Mouse (Mus musculus) MEL (cell line): Measurements from ENCODE around the gene Npas3.

Experiments used
- CHD1 ChIP-seq: IDR thresholded peaks from 2 replicates; pipeline ENCODE4 v1.6.1; 2012; ENCODE audit warnings: low read depth, mild to moderate bottlenecking, inconsistent platforms, low read length, improper control_type of control experiment
- CTCF ChIP-seq, 3 experiments: IDR thresholded peaks in 2 of 3; conservative IDR thresholded peaks in 1 of 3; 2 replicates each; pipeline ENCODE4 v1.5.1; 2011 to 2012; ENCODE audit warnings: low read length in 3 of 3, low read depth in 2 of 3, mild to moderate bottlenecking in 2 of 3, improper control_type of control experiment in 1 of 3, inconsistent platforms in 1 of 3, mixed read lengths in 1 of 3, moderate library complexity in 1 of 3; ENCODE audit not compliant: control insufficient read depth in 1 of 3, insufficient read depth in 1 of 3, poor library complexity in 1 of 3, severe bottlenecking in 1 of 3
- ELF1 ChIP-seq: IDR thresholded peaks from 2 replicates; pipeline ENCODE4 v1.6.1; 2014; ENCODE audit warnings: low read depth, mild to moderate bottlenecking, inconsistent platforms, low read length, improper control_type of control experiment, moderate library complexity
- EP300 ChIP-seq, 2 experiments: IDR thresholded peaks; 2 replicates each; pipeline ENCODE4 v1.6.1; 2011; ENCODE audit warnings: improper control_type of control experiment in 2 of 2, low read length in 2 of 2, low read depth in 1 of 2, mild to moderate bottlenecking in 1 of 2
- GATA1 ChIP-seq: IDR thresholded peaks from 2 replicates; pipeline ENCODE4 v1.6.1; 2011; ENCODE audit warnings: low read depth, low read length, improper control_type of control experiment
- JUND ChIP-seq: IDR thresholded peaks from 2 replicates; pipeline ENCODE4 v1.6.1; 2011; ENCODE audit warnings: low read depth, mild to moderate bottlenecking, improper control_type of control experiment, low read length
- MAX ChIP-seq: IDR thresholded peaks from 2 replicates; pipeline ENCODE4 v1.6.1; 2011; ENCODE audit warnings: low read length, improper control_type of control experiment
- POLR2A ChIP-seq, 2 experiments: IDR thresholded peaks; 2 replicates each; pipeline ENCODE4 v1.6.1; 2011 to 2012; ENCODE audit warnings: low read length in 2 of 2, mild to moderate bottlenecking in 2 of 2, control low read depth in 1 of 2, improper control_type of control experiment in 1 of 2, low read depth in 1 of 2, moderate library complexity in 1 of 2; ENCODE audit not compliant: control insufficient read depth in 1 of 2, insufficient read depth in 1 of 2, poor library complexity in 1 of 2
- SIN3A ChIP-seq: IDR thresholded peaks from 2 replicates; pipeline ENCODE4 v1.6.1; 2012; ENCODE audit warnings: low read length, improper control_type of control experiment, inconsistent platforms
- TAL1 ChIP-seq: IDR thresholded peaks from 2 replicates; pipeline ENCODE4 v1.6.1; 2012; ENCODE audit warnings: mild to moderate bottlenecking, inconsistent platforms, low read length, moderate library complexity, mixed read lengths
- UBTF ChIP-seq: IDR thresholded peaks from 2 replicates; pipeline ENCODE4 v1.6.1; 2012; ENCODE audit warnings: low read depth, mild to moderate bottlenecking, inconsistent platforms, low read length, improper control_type of control experiment, moderate library complexity, borderline replicate concordance; ENCODE audit not compliant: insufficient read depth
- USF1 ChIP-seq: IDR thresholded peaks from 2 replicates; pipeline ENCODE4 v1.6.1; 2014; ENCODE audit warnings: low read depth, mild to moderate bottlenecking, inconsistent platforms, low read length, improper control_type of control experiment, moderate library complexity
- ZNF384 ChIP-seq: IDR thresholded peaks from 2 replicates; pipeline ENCODE4 v1.6.1; 2012; ENCODE audit warnings: low read depth, mild to moderate bottlenecking, inconsistent platforms, low read length, improper control_type of control experiment

DNA sequence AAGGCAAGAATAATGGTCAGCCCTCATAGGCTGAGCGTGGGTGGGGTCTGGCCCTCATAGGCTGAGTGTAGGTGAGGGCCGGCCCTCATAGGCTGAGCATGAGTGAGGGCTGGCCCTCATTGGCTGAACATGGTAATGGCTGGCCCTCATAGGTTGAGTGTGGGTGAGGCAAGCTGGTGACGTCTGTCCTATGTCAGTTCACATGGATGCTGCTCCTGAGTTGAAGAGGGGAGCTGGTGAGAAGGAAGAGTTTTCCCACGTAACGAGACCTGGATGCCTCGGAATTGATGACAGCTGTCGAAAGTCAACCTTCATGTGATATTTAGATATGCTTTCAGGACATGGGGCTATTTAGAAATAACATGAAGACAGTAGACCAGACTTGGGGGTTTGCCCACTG is 45.5 kb downstream of the Npas3 start:
- TF ChIP-seq TAL1 (no peak), CTCF (IDR thresholded peaks at IDR 0.05 in 2 of 3, conservative IDR thresholded peaks at IDR 0.05 in 1 of 3; ENCODE audit: control insufficient read depth in 1 of 3, insufficient read depth in 1 of 3, low read depth in 2 of 3, low read length in 3 of 3, poor library complexity in 1 of 3, severe bottlenecking in 1 of 3) (no peak), POLR2A (IDR thresholded peaks at IDR 0.05; ENCODE audit: control insufficient read depth in 1 of 2, insufficient read depth in 1 of 2, low read depth in 1 of 2, low read length in 2 of 2, poor library complexity in 1 of 2) (no peak), EP300 (IDR thresholded peaks at IDR 0.05; ENCODE audit: low read depth in 1 of 2, low read length in 2 of 2) (no peak), CHD1 (no peak), GATA1 (no peak), UBTF (no peak), SIN3A (no peak), ZNF384 (no peak), USF1 (no peak), ELF1 (no peak), MAX (no peak), JUND (no peak)
